Mouse (Mus musculus) embryo, embryonic 11 days (tissue): ENCODE data around the gene Phactr2.
"Not testable (repeated sequence)": the region's sequence is repeated elsewhere in the genome, so short reads cannot be mapped to it uniquely, and the experiment has no call there.

Source experiments
- DNase-seq: peaks from one replicate; pipeline ENCODE4 v3.0.0-alpha.2; 2015

Gene Phactr2

DNA sequence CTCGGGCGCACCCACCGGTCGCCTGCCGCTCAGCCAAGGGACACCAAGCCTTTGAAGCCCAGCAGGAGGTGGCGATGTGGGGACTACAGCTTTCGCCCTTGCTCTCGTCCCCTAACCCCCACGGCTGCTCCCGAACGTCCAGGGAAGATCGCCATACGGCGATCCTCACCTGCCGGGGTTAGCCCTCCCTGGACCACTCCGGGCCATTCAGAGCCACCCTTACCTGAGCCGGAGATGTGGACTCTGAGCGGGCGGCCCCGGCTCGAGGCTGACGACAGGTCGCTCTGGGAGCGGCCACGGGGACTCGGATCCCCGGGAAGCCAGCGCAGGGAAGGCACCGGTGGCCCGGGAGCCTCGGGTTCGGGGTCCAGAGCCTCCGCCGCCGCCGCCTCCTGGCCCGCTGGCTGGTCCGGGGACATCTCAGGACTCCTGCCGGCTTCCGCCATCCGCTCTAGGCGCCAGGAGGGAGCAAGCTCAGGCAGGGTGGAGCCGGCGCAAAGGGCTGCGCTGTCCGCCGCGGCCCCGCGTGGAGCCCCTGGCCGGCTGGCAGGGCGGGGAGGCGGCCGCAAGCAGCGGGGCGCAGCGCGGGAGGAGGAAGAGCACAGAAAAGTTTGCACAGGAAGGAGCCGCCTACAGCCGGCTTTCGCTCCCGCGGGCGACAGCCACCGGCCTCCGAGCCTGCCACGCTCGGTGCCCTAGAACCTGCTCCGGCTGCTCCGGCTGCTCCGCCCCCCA lies at the start of gene Phactr2:
Gene Phactr2, minus strand, starts transcription at position 580 of the 735 bp plus-strand sequence.
- peak; percentile 70 for DNase-seq

- no peak for DNase-seq
Measured at GRCm38 (mm10) chr10:13521857-13522256, 47.6 kb upstream of the Phactr2 start.

- no peak for DNase-seq
Measured at GRCm38 (mm10) chr10:13502371-13502770, 28.2 kb upstream of the Phactr2 start.

- not testable (repeated sequence) for DNase-seq
Measured at GRCm38 (mm10) chr10:13501533-13501932, 27.3 kb upstream of the Phactr2 start.

- peak; percentile 91 for DNase-seq
Measured at GRCm38 (mm10) chr10:13500938-13501496, 26.8 kb upstream of the Phactr2 start.

DNA sequence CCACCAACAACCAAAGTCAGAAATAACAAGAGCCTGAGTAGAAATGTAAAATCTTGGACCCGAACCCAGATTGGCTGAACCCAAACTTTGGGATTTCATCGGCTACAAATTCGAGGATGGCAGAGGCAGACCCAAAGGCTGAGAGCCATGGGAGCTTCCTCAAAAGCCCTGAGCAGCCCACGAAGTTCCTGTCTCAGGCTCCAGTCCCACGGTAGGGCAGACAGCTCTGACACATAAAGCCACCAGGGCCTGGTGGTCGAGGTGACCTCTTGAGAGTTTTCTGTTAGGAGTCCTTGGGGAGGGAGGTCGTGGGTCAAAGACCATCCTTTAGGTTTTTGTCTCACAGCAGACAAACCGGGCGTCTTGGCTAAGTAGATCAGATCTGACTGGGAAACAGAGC lies 26.3 kb upstream of the Phactr2 start:
- no peak for DNase-seq

DNA sequence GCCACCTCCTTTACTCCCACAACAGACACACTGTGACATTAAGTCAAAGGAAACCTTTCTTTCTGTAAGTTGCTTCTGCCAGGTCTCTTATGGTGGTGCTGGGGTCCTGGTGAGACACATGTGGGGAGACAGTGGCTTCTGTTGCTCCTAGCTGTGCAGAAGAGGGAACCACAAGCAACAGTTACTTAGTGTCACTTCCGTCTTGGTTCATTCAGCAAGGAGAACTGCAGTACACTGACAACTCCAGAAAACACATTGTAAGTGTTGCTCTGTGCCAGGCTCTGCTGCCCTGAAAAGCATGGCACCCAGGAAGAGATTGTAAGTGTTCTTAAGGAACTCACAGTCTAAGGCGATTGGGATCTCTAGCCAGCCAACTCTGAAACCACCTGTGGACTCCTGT lies 25.1 kb upstream of the Phactr2 start, which contains the start of gene Fuca2:
Gene Fuca2, plus strand, starts transcription at position 210 of the 400 bp plus-strand sequence.
- no peak for DNase-seq

- no peak for DNase-seq
Measured at GRCm38 (mm10) chr10:13496315-13496714, 22.1 kb upstream of the Phactr2 start.

GRCm38 (mm10) chr10:13493978-13494686 lies 19.9 kb upstream of the Phactr2 start:
- no peak for DNase-seq

- DNase-seq: no peak
Measured at GRCm38 (mm10) chr10:13489671-13490070, 15.5 kb upstream of the Phactr2 start.

DNA sequence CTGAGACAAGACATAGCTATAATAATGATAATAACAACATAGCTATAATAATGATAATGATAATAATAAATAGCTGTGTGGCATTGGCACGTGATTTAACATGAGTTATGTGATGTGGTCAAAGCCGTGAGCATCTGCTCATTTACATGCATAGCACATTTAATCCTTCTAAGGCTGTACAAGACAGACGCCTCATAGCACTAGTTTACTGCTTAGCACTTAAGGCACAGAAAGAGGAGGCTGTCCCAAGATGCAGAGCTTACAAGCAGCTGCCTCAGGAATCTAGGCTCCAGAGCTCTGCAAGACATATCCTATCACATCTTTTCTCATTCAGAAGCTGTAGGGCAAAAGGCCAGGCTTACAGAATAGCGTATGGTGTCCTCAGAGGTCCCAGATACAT lies 11.7 kb upstream of the Phactr2 start:
- DNase-seq: no peak

DNA sequence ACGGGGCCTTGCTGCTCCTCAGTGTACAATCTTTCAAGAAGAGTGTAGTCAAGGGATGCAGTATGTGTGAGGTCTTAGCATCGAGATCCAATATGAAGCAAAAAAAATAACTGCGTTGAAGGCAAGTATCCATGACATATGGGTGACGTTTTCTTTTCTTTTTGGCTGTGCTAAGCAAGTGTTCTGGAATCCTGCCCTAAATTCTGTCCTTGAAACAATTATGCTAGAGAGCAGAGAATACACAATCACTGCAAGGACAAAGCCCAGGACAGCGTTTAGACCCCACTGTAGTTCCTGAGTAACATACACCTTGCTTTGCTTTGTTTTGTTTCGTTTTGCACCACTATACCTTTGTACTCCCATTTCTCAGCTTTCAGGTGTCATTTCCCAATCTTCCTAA lies 5.1 kb upstream of the Phactr2 start:
- DNase-seq: no peak

- peak; percentile 6 for DNase-seq
Measured at GRCm38 (mm10) chr10:13475121-13475520, 909 bp upstream of the Phactr2 start.

DNA sequence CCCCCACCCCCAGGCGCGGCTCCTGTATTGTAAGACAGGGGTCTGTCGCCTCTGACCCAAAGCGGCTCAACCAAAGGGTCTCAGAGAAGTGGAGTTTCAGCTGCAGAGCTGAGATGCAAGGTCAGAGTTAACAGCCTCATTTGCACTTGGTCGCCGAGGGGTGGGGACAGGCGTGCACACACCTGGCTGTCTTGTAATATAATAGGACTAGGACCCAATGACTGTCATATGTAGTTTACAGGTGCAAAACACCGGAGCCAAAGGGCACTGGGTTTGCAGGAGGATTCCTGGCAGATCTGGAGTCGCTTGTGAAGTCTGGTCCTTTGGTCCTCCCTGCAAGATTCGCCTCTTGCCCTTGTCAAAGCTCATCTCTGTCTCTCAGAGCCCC lies 350 bp upstream of the Phactr2 start:
- no peak for DNase-seq

- peak; percentile 10 for DNase-seq
Measured at GRCm38 (mm10) chr10:13473287-13473832, 852 bp downstream of the Phactr2 start.

GRCm38 (mm10) chr10:13470236-13470635 lies 4.0 kb downstream of the Phactr2 start:
- no peak for DNase-seq

GRCm38 (mm10) chr10:13468025-13468529 lies 6.1 kb downstream of the Phactr2 start:
- DNase-seq: not testable (repeated sequence)

- no peak for DNase-seq
Measured at GRCm38 (mm10) chr10:13466925-13467324, 7.3 kb downstream of the Phactr2 start.

DNA sequence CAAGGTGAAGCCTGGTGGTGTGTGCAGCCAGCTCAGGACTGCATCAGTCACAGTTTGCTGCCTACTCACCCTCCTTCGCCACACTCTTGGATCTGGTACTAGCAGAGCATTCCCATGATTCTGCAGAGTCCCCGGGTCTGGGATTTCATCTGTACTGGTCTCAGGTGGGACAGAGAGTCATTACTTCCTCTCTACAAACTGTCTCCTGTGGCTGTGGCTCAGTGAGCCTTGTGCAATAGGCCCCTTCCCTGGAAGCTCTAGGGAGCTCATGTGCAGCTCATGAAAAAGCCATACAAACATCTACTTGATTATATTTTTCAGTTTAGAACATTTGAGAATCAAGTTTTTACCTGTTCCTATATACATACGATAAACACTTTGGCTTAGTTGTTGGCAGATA lies 9.9 kb downstream of the Phactr2 start:
- DNase-seq: not testable (repeated sequence)

DNA sequence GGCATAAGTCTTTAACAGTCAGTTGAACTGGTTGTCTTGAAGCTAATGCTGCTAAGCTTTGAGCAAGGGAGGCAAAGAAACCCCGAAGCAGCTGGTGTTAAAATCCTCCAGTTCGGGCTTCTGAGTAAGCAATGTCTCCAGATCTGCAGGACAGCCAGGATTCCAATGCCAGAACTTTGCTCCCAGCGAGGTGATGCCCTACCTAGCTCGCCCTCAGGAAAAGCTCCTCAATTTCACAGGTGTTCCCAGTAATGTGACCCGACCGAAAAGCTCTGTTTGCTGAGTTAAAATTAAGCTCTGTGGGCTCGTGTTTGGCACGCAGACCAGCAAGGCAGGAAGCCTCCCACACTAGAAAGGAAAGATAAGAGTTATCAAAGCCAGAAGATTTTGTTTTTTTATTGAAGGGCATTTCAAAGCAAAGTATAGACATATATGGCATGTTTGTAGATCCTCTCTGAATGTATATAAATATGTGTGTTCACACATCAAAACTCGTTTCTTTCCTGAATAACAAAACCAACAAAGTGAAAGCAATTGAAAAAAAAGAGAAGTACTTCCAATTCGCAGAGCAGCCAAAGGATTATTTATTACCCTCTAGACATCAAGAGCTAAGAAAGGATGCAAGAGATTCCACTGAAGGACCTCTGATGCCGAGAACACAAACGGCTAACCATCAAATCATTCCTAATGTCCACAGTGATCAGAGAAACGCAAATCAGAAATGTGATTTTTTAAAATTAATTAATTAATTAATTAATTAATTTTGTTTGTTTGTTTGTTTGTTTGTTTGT lies 20.8 kb downstream of the Phactr2 start:
- no peak for DNase-seq

DNA sequence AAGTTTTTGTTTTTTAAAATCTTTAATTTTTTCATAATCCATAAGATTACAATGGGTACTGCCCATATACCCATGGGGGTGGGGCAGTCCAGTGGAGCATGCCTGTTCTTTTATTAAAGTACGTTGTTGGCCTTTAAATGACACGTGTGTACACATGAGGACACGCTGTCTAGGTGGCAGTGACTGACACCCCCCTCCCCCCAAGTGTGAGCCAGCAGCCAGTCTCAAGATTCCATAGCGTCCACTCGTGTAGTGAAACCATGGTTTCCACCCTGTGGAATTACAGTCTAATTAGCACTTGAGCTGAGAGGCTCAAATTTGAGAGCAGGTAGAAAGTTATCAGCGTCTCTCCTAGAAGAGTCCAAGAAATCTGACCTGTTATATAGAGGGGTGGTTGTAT lies 22.6 kb downstream of the Phactr2 start:
- DNase-seq: no peak

DNA sequence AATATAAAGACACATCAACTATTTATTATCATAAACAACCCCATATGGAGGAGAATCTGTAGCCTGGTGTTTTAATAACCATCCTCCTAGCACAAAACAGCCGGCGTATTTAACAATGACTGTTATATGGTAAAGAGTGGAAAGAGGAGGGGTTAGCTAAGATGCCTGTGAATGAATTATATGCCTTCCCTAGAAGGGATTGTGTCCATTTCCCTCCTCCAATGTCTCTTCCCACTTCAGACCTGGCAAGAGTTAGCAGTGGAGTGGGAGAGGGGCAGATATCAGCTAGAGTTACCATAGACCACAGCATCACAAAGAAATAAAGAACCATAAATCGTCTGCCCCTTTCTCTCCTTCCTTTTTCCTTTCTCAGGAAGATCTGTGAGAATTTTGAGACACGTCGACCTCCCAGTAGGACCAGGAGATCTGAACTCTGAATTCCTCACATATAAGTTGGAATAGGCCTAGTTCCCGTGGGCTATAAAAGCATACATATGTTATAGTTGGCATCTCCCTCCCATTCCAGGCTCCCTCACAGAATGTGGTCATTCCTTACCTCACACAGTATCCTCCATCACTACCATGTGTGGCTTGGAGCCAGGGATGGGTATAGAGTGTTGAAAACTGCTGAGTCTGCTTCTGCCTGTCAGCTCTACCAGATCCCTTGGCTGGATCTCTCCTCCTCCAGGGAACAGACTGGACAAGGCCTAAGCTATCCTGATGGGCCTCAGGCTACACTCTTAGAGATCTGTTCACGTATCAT lies 25.7 kb downstream of the Phactr2 start:
- no peak for DNase-seq
